Mouse (Mus musculus) erythroid progenitor cell, adult 5-6 weeks (primary cell): ENCODE results near the gene Vpreb3. TPM values are rescaled to one million over a fixed set of nuclear protein-coding genes. Genes with fewer than 3 reads are reported as not detected.
A peak's percentile ranks its signal among the peaks of the same experiment; 100 is the strongest.
"Not testable (repeated sequence)": the region's sequence is repeated elsewhere in the genome, so short reads cannot be mapped to it uniquely, and the experiment has no call there.

Experiments
- ATAC-seq: replicated peaks from 2 replicates; pipeline ENCODE4 v1.8.0; 2016; ENCODE audit warnings: moderate number of reproducible peaks, mild to moderate bottlenecking, moderate TSS enrichment, inconsistent platforms; ENCODE audit not compliant: poor library complexity, low FRiP score, severe bottlenecking
- total RNA-seq, 2 experiments: library from RNA; stranded (forward) in 1 of 2; stranded (reverse) in 1 of 2; fragments of 150-400 nt in 1 of 2; fragments of 186-747, 209-891 nt in 1 of 2; gene quantifications; 2 replicates each; pipeline versions ENCODE4 v1.2.3 to v1.2.4; 2015 to 2017; ENCODE audit warnings: low replicate concordance in 2 of 2

Gene Vpreb3
- total RNA-seq, 2 experiments from 2014 or later, result 31.5 to 89.7 TPM

DNA sequence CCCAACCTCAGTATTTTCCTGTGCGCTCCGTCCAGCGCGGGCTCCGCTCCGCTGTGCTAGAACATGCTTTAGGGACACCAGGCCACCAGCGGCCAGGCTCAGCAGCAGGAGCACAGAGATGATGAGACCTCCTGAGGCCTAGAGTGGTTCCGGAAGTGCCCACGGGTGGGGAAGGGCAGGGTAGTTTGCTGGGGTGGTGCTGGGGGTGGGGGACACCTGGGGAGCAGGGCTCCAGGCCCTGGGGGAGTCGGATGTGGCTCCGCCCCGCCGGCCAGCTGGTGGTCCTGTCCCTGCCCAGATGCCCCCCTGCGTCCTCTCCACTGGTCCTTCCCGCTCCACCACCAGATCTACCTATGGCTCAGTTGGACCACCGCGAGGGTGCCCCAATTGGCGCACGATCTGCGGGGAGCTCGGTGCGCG, 7.9 kb downstream of the Vpreb3 start:
- 0 out of 2 replicates have a peak, but pooled peaks have one; percentile 15 for ATAC-seq

DNA sequence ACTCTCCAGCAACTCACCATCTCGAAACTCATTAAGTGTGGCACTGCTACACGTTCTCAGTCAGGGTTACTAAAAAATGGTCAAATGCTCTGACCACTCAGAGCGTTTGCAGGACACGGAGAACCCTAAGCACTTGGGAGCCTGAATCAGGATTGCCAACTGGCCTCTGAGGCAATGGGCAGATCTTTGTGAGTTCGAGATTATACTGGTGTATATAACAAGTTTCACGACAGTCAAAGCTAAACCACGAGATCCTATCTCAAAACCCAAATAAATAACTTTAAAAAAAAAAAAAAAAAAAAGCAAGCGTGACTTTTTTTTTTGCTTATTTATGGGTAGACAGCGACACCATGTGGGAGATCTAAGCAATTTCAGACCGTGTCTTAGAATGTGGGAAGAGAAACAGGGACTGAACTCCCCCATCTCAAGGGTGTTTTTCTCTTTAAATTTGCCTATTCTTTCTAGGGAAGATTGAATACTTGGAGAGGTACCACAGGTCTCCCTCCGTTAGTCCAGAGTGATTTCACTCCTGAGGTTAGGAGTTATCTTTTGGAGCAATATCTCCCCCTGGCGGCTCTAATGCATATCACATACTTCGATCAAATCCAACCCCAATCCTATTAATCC, 8.7 kb downstream of the Vpreb3 start:
- ATAC-seq, result peak; percentile 82

DNA sequence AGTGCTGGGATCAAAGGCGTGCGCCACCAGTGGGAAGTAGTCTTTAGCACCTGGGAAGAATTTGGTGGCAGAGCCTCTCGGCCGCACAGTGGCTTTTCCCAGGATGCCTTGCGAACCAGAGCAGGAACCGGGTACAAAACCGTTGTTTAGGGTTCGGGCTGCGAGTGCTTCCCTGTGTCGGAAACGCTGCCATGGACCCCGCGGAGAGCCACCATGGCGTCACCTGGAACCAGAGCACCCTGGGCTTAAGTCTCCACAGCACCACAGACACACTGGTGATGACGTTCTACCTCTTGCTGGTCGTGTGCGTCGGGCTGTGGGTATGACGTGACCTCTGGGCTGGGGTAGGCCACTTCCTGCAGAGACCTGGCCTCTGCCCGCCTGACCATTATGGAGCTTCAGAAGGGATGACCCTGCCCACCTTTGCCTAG, 11.5 kb downstream of the Vpreb3 start, which contains the start of gene Gm5134:
Gm5134 (plus strand) TSS at position 134 of the 431 bp plus-strand sequence.
- no peak for ATAC-seq

DNA sequence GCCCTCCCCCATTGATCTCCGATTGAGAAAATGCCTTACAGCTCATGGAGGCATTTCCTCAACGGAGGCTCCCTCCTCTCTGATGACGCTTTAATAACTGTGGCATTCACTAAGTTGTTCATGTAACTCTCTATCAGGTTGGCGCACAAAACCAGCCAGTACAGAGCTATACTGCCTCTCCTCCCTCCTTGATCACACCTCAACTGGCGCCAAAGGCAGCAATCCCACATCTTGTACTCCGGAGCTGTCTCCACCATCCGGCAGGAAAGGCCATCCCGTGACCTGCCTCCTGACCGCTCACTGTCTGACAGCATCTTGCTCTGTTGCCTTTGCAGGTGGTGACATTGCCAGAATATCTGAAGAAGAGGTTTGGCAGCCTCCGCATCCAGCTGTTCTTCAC, 31.0 kb downstream of the Vpreb3 start:
- ATAC-seq, result no peak

DNA sequence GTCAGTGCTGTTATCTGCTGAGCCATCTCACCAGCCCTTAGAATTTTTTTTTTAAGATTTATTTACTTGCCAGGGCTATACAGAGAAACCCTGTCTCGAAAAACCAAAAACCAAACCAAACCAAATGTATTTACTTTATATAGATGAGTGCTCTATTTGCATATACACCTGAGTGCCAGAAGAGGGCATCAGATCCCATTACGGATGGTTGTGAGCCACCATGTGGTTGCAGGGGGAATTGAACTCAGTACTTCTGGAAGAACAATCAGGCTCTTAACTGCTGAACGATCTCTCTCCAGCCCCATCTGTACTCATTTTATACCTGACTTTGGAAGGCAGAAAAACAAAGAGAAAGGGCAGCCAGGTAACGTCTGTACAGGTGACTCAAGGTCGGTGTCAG, 32.4 kb downstream of the Vpreb3 start:
- no peak for ATAC-seq

DNA sequence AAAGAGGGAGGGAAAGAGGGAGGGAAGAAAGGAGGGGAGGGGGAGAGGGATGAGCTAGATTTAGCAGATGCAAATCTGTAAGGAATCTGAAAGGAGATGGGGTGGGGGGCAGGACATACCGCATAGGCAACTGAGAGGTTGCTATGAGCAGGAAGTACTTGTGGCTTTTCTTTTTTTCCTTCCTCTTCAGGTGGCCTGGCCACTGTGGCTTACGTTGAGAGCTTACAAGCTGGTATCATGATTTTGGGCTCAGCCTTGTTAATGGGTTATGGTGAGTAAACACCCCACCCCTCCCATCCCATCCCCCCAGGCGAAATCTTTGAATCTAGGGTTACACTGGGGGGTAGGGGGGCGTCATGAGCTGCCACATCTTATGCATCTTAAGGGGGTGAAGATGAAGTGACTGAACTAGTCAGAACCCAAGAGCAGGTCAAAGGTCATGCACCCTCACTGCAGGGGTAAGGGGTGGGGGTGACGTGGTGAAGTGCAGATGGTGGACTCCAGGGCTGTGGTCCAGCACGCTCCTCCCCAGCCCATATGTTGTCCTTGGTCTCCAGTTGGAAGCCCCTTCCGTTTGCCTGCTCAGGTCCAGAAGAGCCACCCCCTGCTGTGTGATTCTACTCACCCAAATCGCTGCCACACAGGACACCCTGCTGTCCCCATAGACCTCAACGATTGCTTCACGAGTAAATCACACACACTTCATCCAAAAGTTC, 35.4 kb downstream of the Vpreb3 start:
- no peak for ATAC-seq

DNA sequence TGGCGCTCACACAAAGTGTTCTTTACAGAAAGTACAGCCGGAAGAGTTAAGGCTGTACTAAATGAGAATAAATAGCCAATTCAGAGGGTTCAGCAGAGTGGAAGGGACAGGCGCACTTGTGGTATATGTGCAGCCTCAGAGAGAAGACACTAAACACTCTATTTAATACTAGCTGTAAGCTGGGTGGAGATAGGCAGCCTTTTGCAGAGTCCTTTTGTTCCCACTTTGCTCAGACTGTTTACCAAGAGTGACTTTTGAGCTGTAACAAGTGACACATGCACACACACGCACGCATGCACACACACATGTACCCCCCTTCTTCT, 35.9 kb downstream of the Vpreb3 start:
- no peak for ATAC-seq

DNA sequence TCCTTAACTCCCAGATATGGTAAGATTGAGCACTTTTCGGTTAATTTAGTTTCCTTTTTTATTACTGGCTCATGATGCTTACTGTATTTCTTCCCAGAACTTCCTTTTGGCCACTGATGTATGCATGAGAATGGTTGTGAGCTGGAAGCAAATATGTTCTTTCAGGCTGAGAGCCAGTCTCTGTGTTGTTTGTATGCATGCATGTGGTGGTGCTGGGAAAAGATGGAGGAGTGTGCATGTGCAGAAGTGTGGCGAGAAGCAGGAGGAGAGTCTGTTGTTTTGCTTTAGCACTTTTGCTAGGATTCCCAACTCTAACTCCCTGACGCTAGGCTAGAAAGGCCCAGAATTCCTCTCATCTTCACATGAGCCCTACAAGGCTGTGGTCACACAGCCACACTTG, 36.6 kb downstream of the Vpreb3 start:
- ATAC-seq, result no peak

DNA sequence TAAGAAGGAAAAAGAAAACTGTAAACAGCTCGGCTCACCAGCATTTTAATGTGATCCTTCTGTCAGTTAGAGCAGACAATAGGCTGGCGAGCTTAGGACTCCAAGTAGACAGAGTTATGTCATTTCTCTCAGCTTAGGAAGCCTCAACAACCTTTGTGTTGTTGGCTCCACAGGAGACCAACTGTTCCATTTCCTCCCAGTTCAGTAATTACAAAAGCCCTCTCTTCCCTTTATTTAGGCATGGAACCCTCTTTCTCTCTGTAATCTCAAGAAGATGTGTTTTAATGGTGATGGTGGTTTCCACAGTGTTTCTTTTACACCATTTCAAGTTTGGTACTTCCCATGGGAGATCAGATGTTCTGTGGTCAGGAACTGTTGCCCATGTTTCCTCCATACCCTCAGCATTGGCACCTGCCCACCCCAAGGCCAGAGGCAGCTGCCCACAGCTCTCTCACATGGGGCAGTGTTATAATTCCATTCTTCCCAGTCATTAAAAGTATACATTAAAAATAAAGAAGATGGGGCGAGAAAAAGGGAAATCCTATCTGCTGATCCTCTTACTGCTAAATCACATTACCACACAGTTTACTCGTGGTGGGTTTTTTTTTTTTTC, 47.7 kb downstream of the Vpreb3 start:
- ATAC-seq, result no peak

DNA sequence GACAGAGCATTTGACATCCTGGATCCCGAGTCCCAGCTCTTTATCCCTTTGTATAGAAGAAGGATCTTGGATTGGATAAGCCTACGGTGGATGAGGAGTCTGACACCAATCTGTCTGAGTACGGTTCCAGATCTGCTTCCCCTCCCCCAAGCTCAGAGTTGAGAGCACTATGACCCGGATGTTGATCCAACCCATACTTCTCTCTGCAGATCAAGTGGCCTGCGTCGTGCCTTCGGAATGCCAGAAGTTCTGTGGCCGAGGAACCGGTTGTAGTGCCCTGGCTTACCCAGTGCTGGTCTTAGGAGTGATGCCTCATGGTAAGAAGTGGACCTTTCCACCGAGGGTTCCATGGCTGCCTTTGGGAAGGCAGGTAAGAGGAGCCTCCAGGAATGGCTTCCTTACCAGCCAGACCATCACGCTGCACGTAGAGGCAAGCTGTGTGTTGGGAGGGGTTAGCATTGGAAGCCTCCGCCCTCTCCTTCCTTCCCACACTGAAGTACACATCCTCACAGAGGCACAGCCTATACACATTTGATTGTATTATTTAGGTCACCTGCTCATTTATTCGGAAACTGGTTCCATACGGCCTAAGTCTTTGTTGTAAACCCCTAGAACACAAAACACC, 50.9 kb downstream of the Vpreb3 start:
- ATAC-seq, result no peak

DNA sequence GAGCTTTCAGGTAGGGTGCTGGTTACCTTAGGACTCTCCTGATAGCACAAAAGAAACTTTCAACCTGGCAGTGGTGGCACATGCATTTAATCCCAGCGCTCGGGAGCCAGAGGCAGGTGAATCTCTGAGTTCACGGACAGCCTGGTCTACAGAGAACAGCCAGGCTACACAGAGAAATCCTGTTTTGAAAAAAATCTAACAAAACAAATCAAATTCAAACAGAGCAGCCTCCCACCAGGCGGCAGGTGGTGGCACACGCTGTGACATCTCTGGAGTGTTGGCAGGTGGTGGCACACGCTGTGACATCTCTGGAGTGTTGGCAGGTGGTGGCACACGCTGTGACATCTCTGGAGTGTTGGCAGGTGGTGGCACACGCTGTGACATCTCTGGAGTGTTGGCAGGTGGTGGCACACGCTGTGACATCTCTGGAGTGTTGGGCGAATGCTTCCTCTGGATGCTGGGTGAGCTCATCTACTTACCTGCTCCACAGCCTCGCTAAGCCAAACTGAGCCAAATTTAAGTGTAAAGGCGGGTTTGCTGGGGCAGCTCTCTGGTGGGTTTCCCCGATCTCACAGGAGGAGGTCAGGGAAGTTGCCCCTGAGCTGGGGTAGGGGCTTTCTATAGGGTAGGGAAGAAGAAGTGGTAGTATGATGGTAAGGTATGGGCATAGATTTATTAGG, 51.8 kb downstream of the Vpreb3 start:
- not testable (repeated sequence) for ATAC-seq

DNA sequence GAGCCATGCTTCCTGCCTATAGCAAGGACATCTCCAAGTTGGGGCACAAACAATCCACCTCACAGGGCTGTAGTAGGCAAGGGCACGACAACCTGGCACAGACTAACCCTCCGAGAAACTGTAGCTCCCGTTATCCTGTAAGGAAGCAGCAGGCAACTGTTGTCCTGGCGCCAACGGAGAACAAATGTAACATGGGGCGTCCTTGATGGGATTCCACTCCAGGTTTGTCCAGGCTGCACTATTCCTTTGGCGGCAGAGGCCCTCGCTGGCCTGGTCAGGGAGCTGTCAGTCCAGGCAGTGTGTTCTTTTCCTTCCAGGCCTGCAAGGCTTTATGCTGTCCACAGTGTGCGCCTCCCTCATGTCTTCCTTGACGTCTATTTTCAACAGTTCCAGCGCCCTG, 52.6 kb downstream of the Vpreb3 start:
- no peak for ATAC-seq

DNA sequence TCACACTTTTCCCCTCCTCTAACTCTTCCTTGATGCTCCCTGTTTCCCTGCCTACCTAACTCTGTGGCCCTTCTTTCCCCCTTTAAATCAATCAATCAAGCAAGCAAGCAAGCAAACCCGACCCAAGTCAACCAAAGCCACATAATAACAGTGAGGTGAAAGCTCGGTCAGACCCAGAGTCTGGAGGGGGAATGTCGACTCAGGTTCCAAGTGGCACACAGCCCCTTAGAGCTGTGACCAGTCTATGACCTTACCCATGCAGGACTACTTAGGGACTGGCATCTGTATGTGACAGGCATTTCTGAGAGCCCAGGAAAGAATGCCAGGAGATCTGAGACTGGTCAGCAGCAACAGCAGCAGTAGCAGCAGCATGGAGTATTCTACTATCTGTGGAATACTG, 53.5 kb downstream of the Vpreb3 start:
- no peak for ATAC-seq

Other genes with a start within 250 kb of the Vpreb3 start
- gene Cabin1, start 178.7 kb upstream of the Vpreb3 start, total RNA-seq (2015; ENCODE audit: low replicate concordance), result 108 and 136 TPM in 2 replicates
- 115 and 143 TPM in 2 replicates for gene Cabin1, start 178.7 kb upstream of the Vpreb3 start, total RNA-seq (2017; ENCODE audit: low replicate concordance)
- 33.5 TPM in 1 of 2 replicates, not detected in the other for gene Ddt, start 169.6 kb upstream of the Vpreb3 start, total RNA-seq (2015; ENCODE audit: low replicate concordance)
- gene Ddt, start 169.6 kb upstream of the Vpreb3 start, total RNA-seq (2017; ENCODE audit: low replicate concordance), result not detected in 2 replicates
- not detected in 2 replicates for gene Gm20441, start 162.1 kb upstream of the Vpreb3 start, total RNA-seq (2015; ENCODE audit: low replicate concordance)
- not detected in 2 replicates for gene Gm20441, start 162.1 kb upstream of the Vpreb3 start, total RNA-seq (2017; ENCODE audit: low replicate concordance)
- gene Gstt3, start 161.6 kb upstream of the Vpreb3 start, total RNA-seq (2015; ENCODE audit: low replicate concordance), result 1.3 TPM in 1 of 2 replicates, not detected in the other
- gene Gstt3, start 161.6 kb upstream of the Vpreb3 start, total RNA-seq (2017; ENCODE audit: low replicate concordance), result 0.13 TPM in 1 of 2 replicates, not detected in the other
- gene Gstt1, start 144.5 kb upstream of the Vpreb3 start, total RNA-seq (2015; ENCODE audit: low replicate concordance), result 25.6 and 29.3 TPM in 2 replicates
- 18.0 and 25.6 TPM in 2 replicates for gene Gstt1, start 144.5 kb upstream of the Vpreb3 start, total RNA-seq (2017; ENCODE audit: low replicate concordance)
- not detected in 2 replicates for gene Gstt4, start 120.5 kb upstream of the Vpreb3 start, total RNA-seq (2015; ENCODE audit: low replicate concordance)
- not detected in 2 replicates for gene Gstt4, start 120.5 kb upstream of the Vpreb3 start, total RNA-seq (2017; ENCODE audit: low replicate concordance)
- 18.4 and 20.5 TPM in 2 replicates for gene Gstt2, start 105.6 kb upstream of the Vpreb3 start, total RNA-seq (2015; ENCODE audit: low replicate concordance)
- gene Gstt2, start 105.6 kb upstream of the Vpreb3 start, total RNA-seq (2017; ENCODE audit: low replicate concordance), result 9.8 and 42.0 TPM in 2 replicates
- 49.4 and 54.9 TPM in 2 replicates for gene Mif, start 82.8 kb upstream of the Vpreb3 start, total RNA-seq (2015; ENCODE audit: low replicate concordance)
- gene Mif, start 82.8 kb upstream of the Vpreb3 start, total RNA-seq (2017; ENCODE audit: low replicate concordance), result 14.8 and 26.6 TPM in 2 replicates
- not detected in 2 replicates for gene Derl3, start 49.6 kb upstream of the Vpreb3 start, total RNA-seq (2015; ENCODE audit: low replicate concordance)
- gene Derl3, start 49.6 kb upstream of the Vpreb3 start, total RNA-seq (2017; ENCODE audit: low replicate concordance), result not detected in 2 replicates
- gene Smarcb1, start 21.4 kb upstream of the Vpreb3 start, total RNA-seq (2015; ENCODE audit: low replicate concordance), result 50.1 and 67.9 TPM in 2 replicates
- 32.1 and 39.3 TPM in 2 replicates for gene Smarcb1, start 21.4 kb upstream of the Vpreb3 start, total RNA-seq (2017; ENCODE audit: low replicate concordance)
- 101 and 127 TPM in 2 replicates for gene Chchd10, start 9.9 kb upstream of the Vpreb3 start, total RNA-seq (2015; ENCODE audit: low replicate concordance)
- gene Chchd10, start 9.9 kb upstream of the Vpreb3 start, total RNA-seq (2017; ENCODE audit: low replicate concordance), result 40.2 and 60.3 TPM in 2 replicates
- 0.72 TPM in 1 of 2 replicates, not detected in the other for gene Mmp11, start 6.6 kb upstream of the Vpreb3 start, total RNA-seq (2015; ENCODE audit: low replicate concordance)
- 0.68 TPM in 1 of 2 replicates, not detected in the other for gene Mmp11, start 6.6 kb upstream of the Vpreb3 start, total RNA-seq (2017; ENCODE audit: low replicate concordance)
- 525 and 583 TPM in 2 replicates for gene Gm867, start 2.4 kb upstream of the Vpreb3 start, total RNA-seq (2015; ENCODE audit: low replicate concordance)
- gene Gm867, start 2.4 kb upstream of the Vpreb3 start, total RNA-seq (2017; ENCODE audit: low replicate concordance), result 86.0 and 101 TPM in 2 replicates
- not detected in 2 replicates for gene Gm5134, start 11.5 kb downstream of the Vpreb3 start, total RNA-seq (2015; ENCODE audit: low replicate concordance)
- gene Gm5134, start 11.5 kb downstream of the Vpreb3 start, total RNA-seq (2017; ENCODE audit: low replicate concordance), result not detected in 2 replicates
- gene Zfp280b, start 89.6 kb downstream of the Vpreb3 start, total RNA-seq (2015; ENCODE audit: low replicate concordance), result 10.1 and 12.3 TPM in 2 replicates
- 3.0 and 3.7 TPM in 2 replicates for gene Zfp280b, start 89.6 kb downstream of the Vpreb3 start, total RNA-seq (2017; ENCODE audit: low replicate concordance)
- not detected in 2 replicates for gene Slc5a4b, start 167.9 kb downstream of the Vpreb3 start, total RNA-seq (2015; ENCODE audit: low replicate concordance)
- gene Slc5a4b, start 167.9 kb downstream of the Vpreb3 start, total RNA-seq (2017; ENCODE audit: low replicate concordance), result not detected in 2 replicates
- not detected in 2 replicates for gene Slc5a4a, start 204.4 kb downstream of the Vpreb3 start, total RNA-seq (2015; ENCODE audit: low replicate concordance)
- gene Slc5a4a, start 204.4 kb downstream of the Vpreb3 start, total RNA-seq (2017; ENCODE audit: low replicate concordance), result not detected in 2 replicates